In the genomic region with DNA sequence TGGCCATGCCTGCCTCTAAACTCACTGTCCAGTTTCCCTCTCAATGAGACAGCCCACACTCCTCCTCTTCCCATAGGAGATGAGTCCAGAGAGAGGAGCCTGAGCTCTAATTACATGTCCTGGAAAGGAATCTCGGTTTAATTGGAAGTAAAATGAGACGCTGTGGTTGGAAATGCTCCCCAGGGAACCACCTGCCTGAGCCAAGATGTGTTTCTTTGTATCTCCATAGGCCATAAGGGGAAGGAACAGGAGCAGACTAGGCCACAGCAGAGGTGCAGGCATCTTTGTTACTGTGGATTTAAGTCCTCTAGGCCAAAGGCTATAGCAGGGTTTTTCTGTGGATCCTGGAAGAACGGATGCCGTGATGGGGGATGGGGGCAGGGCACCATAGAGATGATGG, we compare ENCODE assay signal across 14 mouse cellular contexts.
"Had no signal": no experiment of that assay in that cellular context is flagged by ENCODE, and none has a peak within 500 bp of the region (broad histone marks: within the 10 kb centered on the region; RNA-seq: fewer than 3 reads in every experiment).

No protein-coding gene starts in this region.

- H3K4me2 ChIP-seq: lung, embryonic 14.5 days; midbrain, embryonic 11.5 days; midbrain, embryonic 13.5 days; midbrain, embryonic 15.5 days; neural tube, embryonic 12.5 days; stomach, embryonic 15.5 days had no signal

- H3K9ac ChIP-seq: lung, embryonic 14.5 days; midbrain, embryonic 13.5 days; midbrain, embryonic 15.5 days; neural tube, embryonic 12.5 days; stomach, embryonic 15.5 days had no signal

- H3K36me3 ChIP-seq: stomach, embryonic 15.5 days had no signal

- H3K9me3 ChIP-seq: midbrain, embryonic 13.5 days; midbrain, embryonic 15.5 days; neural tube, embryonic 12.5 days; stomach, embryonic 15.5 days had no signal

- H3K27me3 ChIP-seq: midbrain, embryonic 13.5 days; midbrain, embryonic 15.5 days; neural tube, embryonic 12.5 days; stomach, embryonic 15.5 days had no signal

- H3K27ac ChIP-seq: midbrain, embryonic 13.5 days; midbrain, embryonic 15.5 days; neural tube, embryonic 12.5 days; stomach, embryonic 15.5 days; stomach, postnatal 0 days had no signal

- DNase-seq: lung, adult 18-20 months; lung, embryonic 14.5 days; lung, postnatal 10 days; lung, postnatal 4 days; right cerebral cortex, postnatal 14 days; thymus, adult 2 months; thymus, postnatal 25 days; thymus, postnatal 4 days had no signal

- ATAC-seq: midbrain, embryonic 13.5 days; midbrain, embryonic 15.5 days had no signal

- H3K4me1 ChIP-seq: midbrain, embryonic 13.5 days; neural tube, embryonic 12.5 days; stomach, embryonic 15.5 days had no signal

- H3K4me3 ChIP-seq: midbrain, embryonic 13.5 days; midbrain, embryonic 15.5 days; neural tube, embryonic 12.5 days; stomach, embryonic 15.5 days had no signal
